In genomic region chr3:98037151-98037550, GRCm38 (mm10) we compare ENCODE assay signal across 19 mouse cellular contexts. TPM values are rescaled to one million over a fixed set of nuclear protein-coding genes. Genes with fewer than 3 reads are reported as not detected.
DNase-seq lines count a peak whose midpoint lies in the region; ATAC-seq and TF ChIP-seq lines count a peak whose summit lies in the region.
"Had no signal": no experiment of that assay in that cellular context is flagged by ENCODE, and none has a peak within 500 bp of the region (broad histone marks: within the 10 kb centered on the region; RNA-seq: fewer than 3 reads in every experiment).

No protein-coding gene starts in this region.

- TF ChIP-seq CTCF in intestine, postnatal 0 days (IDR thresholded peaks at IDR 0.05; ENCODE audit: low read depth), result no peak

- no peaks in the 10 kb centered on the region for H3K36me3 ChIP-seq in forebrain, embryonic 15.5 days
- H3K36me3 ChIP-seq in forebrain, embryonic 12.5 days (replicated peaks), result no peaks in the 10 kb centered on the region
- H3K36me3 ChIP-seq in intestine, embryonic 15.5 days, result no peaks in the 10 kb centered on the region
- H3K36me3 ChIP-seq in intestine, postnatal 0 days (ENCODE audit: control insufficient read depth, insufficient read depth), result no peaks in the 10 kb centered on the region
- H3K36me3 ChIP-seq in embryonic facial prominence, embryonic 13.5 days, result no peaks in the 10 kb centered on the region
- H3K36me3 ChIP-seq: hindbrain, embryonic 12.5 days; lung, embryonic 15.5 days had no signal

- H3K4me1 ChIP-seq in forebrain, embryonic 15.5 days, result peaks cover 75% of the 10 kb centered on the region
- peaks cover 78% of the 10 kb centered on the region for H3K4me1 ChIP-seq in forebrain, embryonic 12.5 days
- peaks cover 49% of the 10 kb centered on the region for H3K4me1 ChIP-seq in intestine, embryonic 15.5 days (replicated peaks)
- H3K4me1 ChIP-seq in intestine, postnatal 0 days (replicated peaks; ENCODE audit: control insufficient read depth, insufficient read depth, low read length), result no peaks in the 10 kb centered on the region; the same call in 1 of the 2 replicates
- peaks cover 90% of the 10 kb centered on the region for H3K4me1 ChIP-seq in embryonic facial prominence, embryonic 13.5 days

- DNase-seq in MN1 (ENCODE audit: low spot score), result peak; percentile 65
- no peak for DNase-seq in adrenal gland, postnatal 4 days (ENCODE audit: low spot score in 2 of 2)
- no peak for DNase-seq in adrenal gland, adult (ENCODE audit: inconsistent age in 2 of 2, low spot score in 1 of 2)
- DNase-seq: adrenal gland, adult 2 months; cerebellum, adult 9-10 months; heart, adult 11 months; kidney, adult 11 months; kidney, postnatal 25 days; lung, postnatal 4 days; thymus, postnatal 36 days had no signal

- no peak overlapping the region for H3K4me3 ChIP-seq in forebrain, embryonic 15.5 days
- no peak overlapping the region for H3K4me3 ChIP-seq in forebrain, embryonic 12.5 days (replicated peaks)
- no peak overlapping the region for H3K4me3 ChIP-seq in intestine, embryonic 15.5 days (replicated peaks)
- H3K4me3 ChIP-seq in intestine, postnatal 0 days (ENCODE audit: low read depth, low read length), result no peak overlapping the region
- H3K4me3 ChIP-seq in embryonic facial prominence, embryonic 13.5 days, result no peak overlapping the region
- H3K4me3 ChIP-seq: hindbrain, embryonic 12.5 days; left cerebral cortex, adult 2 months; lung, embryonic 15.5 days had no signal

- no peaks in the 10 kb centered on the region for H3K27me3 ChIP-seq in forebrain, embryonic 15.5 days
- H3K27me3 ChIP-seq in forebrain, embryonic 12.5 days, result no peaks in the 10 kb centered on the region
- H3K27me3 ChIP-seq in intestine, embryonic 15.5 days (replicated peaks), result no peaks in the 10 kb centered on the region
- H3K27me3 ChIP-seq in intestine, postnatal 0 days (replicated peaks; ENCODE audit: control insufficient read depth, insufficient read depth, low read length), result no peaks in the 10 kb centered on the region
- no peaks in the 10 kb centered on the region for H3K27me3 ChIP-seq in embryonic facial prominence, embryonic 13.5 days
- H3K27me3 ChIP-seq: hindbrain, embryonic 12.5 days; lung, embryonic 15.5 days had no signal

- H3K9me3 ChIP-seq in forebrain, embryonic 15.5 days, result no peaks in the 10 kb centered on the region
- H3K9me3 ChIP-seq in forebrain, embryonic 12.5 days, result no peaks in the 10 kb centered on the region
- H3K9me3 ChIP-seq in intestine, embryonic 15.5 days, result no peaks in the 10 kb centered on the region
- H3K9me3 ChIP-seq in intestine, postnatal 0 days (ENCODE audit: control insufficient read depth), result no peaks in the 10 kb centered on the region
- no peaks in the 10 kb centered on the region for H3K9me3 ChIP-seq in embryonic facial prominence, embryonic 13.5 days
- H3K9me3 ChIP-seq: hindbrain, embryonic 12.5 days; lung, embryonic 15.5 days had no signal

- ATAC-seq in forebrain, embryonic 15.5 days (replicated peaks), result no peak
- ATAC-seq in forebrain, embryonic 12.5 days (ENCODE audit: low FRiP score), result no peak
- no peak for ATAC-seq in intestine, embryonic 15.5 days
- no peak for ATAC-seq in intestine, postnatal 0 days
- no peak for ATAC-seq in embryonic facial prominence, embryonic 13.5 days (ENCODE audit: insufficient number of reproducible peaks, insufficient read depth, low FRiP score, low TSS enrichment, low read depth)

- no peak overlapping the region for H3K4me2 ChIP-seq in forebrain, embryonic 15.5 days (replicated peaks)
- no peak overlapping the region for H3K4me2 ChIP-seq in forebrain, embryonic 12.5 days
- H3K4me2 ChIP-seq in intestine, embryonic 15.5 days (replicated peaks), result no peak overlapping the region
- no peak overlapping the region for H3K4me2 ChIP-seq in intestine, postnatal 0 days (replicated peaks; ENCODE audit: low read depth)
- H3K4me2 ChIP-seq in embryonic facial prominence, embryonic 13.5 days, result no peak overlapping the region
- H3K4me2 ChIP-seq: hindbrain, embryonic 12.5 days; lung, embryonic 15.5 days had no signal

- 32% methylated on average over 7 of the region's 7 CpGs for WGBS in forebrain, embryonic 15.5 days
- 50% methylated on average over 7 of the region's 7 CpGs for WGBS in forebrain, embryonic 12.5 days
- 57% methylated on average over 7 of the region's 7 CpGs for WGBS in intestine, embryonic 15.5 days
- WGBS in intestine, postnatal 0 days, result 71% methylated on average over 7 of the region's 7 CpGs
- WGBS in embryonic facial prominence, embryonic 13.5 days, result 36% methylated on average over 7 of the region's 7 CpGs

- peak overlapping the region; percentile 79 for H3K27ac ChIP-seq in forebrain, embryonic 15.5 days (replicated peaks)
- H3K27ac ChIP-seq in forebrain, embryonic 12.5 days, result no peak overlapping the region
- peak overlapping the region; percentile 17; the same call in 1 of the 2 replicates for H3K27ac ChIP-seq in intestine, embryonic 15.5 days
- no peak overlapping the region for H3K27ac ChIP-seq in intestine, postnatal 0 days (ENCODE audit: low read depth, low read length)
- peak overlapping the region; percentile 81 for H3K27ac ChIP-seq in embryonic facial prominence, embryonic 13.5 days
- H3K27ac ChIP-seq: hindbrain, embryonic 12.5 days; left cerebral cortex, adult 2 months; liver, embryonic 14.5 days; lung, embryonic 15.5 days had no signal

- H3K9ac ChIP-seq in forebrain, embryonic 15.5 days (replicated peaks), result no peak overlapping the region
- H3K9ac ChIP-seq in forebrain, embryonic 12.5 days, result no peak overlapping the region
- no peak overlapping the region for H3K9ac ChIP-seq in intestine, embryonic 15.5 days
- no peak overlapping the region for H3K9ac ChIP-seq in intestine, postnatal 0 days (ENCODE audit: low read depth, low read length)
- H3K9ac ChIP-seq in embryonic facial prominence, embryonic 13.5 days, result no peak overlapping the region
- H3K9ac ChIP-seq: hindbrain, embryonic 12.5 days; liver, embryonic 14.5 days; lung, embryonic 15.5 days had no signal

RNA-seq across cellular contexts. Expression of gene Notch2, which starts 23.8 kb away (rescaled TPM):
- polyA plus RNA-seq in forebrain, embryonic 15.5 days (2015; fragmentation: Nextera tagmentation; extraction: Ambion mirVana), result 17.8 and 18.9 TPM in 2 replicates
- 27.6 and 29.0 TPM in 2 replicates for polyA plus RNA-seq in forebrain, embryonic 12.5 days (2016; fragmentation: Nextera tagmentation; extraction: Ambion mirVana)
- 15.8 and 17.9 TPM in 2 replicates for polyA plus RNA-seq in intestine, embryonic 15.5 days (2015; fragmentation: Nextera tagmentation; extraction: Ambion mirVana)
- polyA plus RNA-seq in intestine, postnatal 0 days (2015; fragmentation: Nextera tagmentation; extraction: Ambion mirVana), result 4.9 and 5.1 TPM in 2 replicates
- 35.4 and 37.8 TPM in 2 replicates for polyA plus RNA-seq in embryonic facial prominence, embryonic 13.5 days (2015; fragmentation: Nextera tagmentation; extraction: Ambion mirVana)
- 10 to 100 TPM; 73.9 to 80.1 TPM for total RNA-seq in adrenal gland, postnatal 4 days (2021)

Comparison
In these comparisons a context has a peak if more than half of its experiments do, and no peak if none do; other contexts are left out.
1. H3K27ac ChIP-seq: peak in forebrain, embryonic 15.5 days (single experiment), intestine, embryonic 15.5 days (single experiment) and embryonic facial prominence, embryonic 13.5 days (single experiment); none in forebrain, embryonic 12.5 days (single experiment) and intestine, postnatal 0 days (single experiment).